Mouse (Mus musculus): ENCODE results near the gene Hmga1. TPM values are rescaled to one million over a fixed set of nuclear protein-coding genes. Genes with fewer than 3 reads are reported as not detected.

Hmga1 gene
- polyA plus RNA-seq, 1 experiment from 2014 or later: 186 TPM

- H3K4me3 ChIP-seq (ENCODE audit: low read length): no peak overlapping the region
- no peaks in the 10 kb centered on the region for H3K4me1 ChIP-seq (ENCODE audit: control insufficient read depth, insufficient read depth, low read length)
- WGBS: 69% methylated on average over 7 of the region's 7 CpGs
- H3K9ac ChIP-seq (ENCODE audit: low read length): no peak overlapping the region
- no peaks in the 10 kb centered on the region for H3K36me3 ChIP-seq (ENCODE audit: control insufficient read depth, insufficient read depth)
- no peak overlapping the region for H3K27ac ChIP-seq (ENCODE audit: low read length)
- ATAC-seq (replicated peaks; ENCODE audit: extremely low read depth, insufficient read depth, low FRiP score): no peak
- H3K27me3 ChIP-seq (ENCODE audit: control insufficient read depth, insufficient read depth, low read length): peaks cover 41% of the 10 kb centered on the region
- H3K4me2 ChIP-seq (ENCODE audit: low read depth, low read length): no peak overlapping the region
- H3K9me3 ChIP-seq (replicated peaks; ENCODE audit: control insufficient read depth, low read length): no peaks in the 10 kb centered on the region; the same call in 1 of the 2 replicates
These were observed 33.2 kb upstream of the Hmga1 start for GRCm38 (mm10) chr17:27523121-27523520.

- no peak for ATAC-seq (replicated peaks; ENCODE audit: extremely low read depth, insufficient read depth, low FRiP score)
- Histone ChIP-seq H3K27ac (ENCODE audit: low read length) (no peak overlapping the region), H3K36me3 (ENCODE audit: control insufficient read depth, insufficient read depth) (no peaks in the 10 kb centered on the region), H3K9me3 (replicated peaks; ENCODE audit: control insufficient read depth, low read length) (no peaks in the 10 kb centered on the region; the same call in 1 of the 2 replicates), H3K4me3 (ENCODE audit: low read length) (no peak overlapping the region), H3K9ac (ENCODE audit: low read length) (no peak overlapping the region), H3K4me2 (ENCODE audit: low read depth, low read length) (no peak overlapping the region), H3K27me3 (ENCODE audit: control insufficient read depth, insufficient read depth, low read length) (peaks cover 4% of the 10 kb centered on the region; the same call in 1 of the 2 replicates), H3K4me1 (ENCODE audit: control insufficient read depth, insufficient read depth, low read length) (no peaks in the 10 kb centered on the region)
- 67% methylated on average over 6 of the region's 6 CpGs for WGBS
These were observed 29.1 kb upstream of the Hmga1 start for GRCm38 (mm10) chr17:27527188-27527587.

- Histone ChIP-seq H3K9me3 (replicated peaks; ENCODE audit: control insufficient read depth, low read length) (no peaks in the 10 kb centered on the region; the same call in 1 of the 2 replicates), H3K4me2 (ENCODE audit: low read depth, low read length) (no peak overlapping the region), H3K4me1 (ENCODE audit: control insufficient read depth, insufficient read depth, low read length) (no peaks in the 10 kb centered on the region), H3K4me3 (ENCODE audit: low read length) (no peak overlapping the region), H3K9ac (ENCODE audit: low read length) (no peak overlapping the region), H3K27ac (ENCODE audit: low read length) (no peak overlapping the region), H3K36me3 (ENCODE audit: control insufficient read depth, insufficient read depth) (no peaks in the 10 kb centered on the region), H3K27me3 (ENCODE audit: control insufficient read depth, insufficient read depth, low read length) (no peaks in the 10 kb centered on the region)
- ATAC-seq (replicated peaks; ENCODE audit: extremely low read depth, insufficient read depth, low FRiP score): no peak
- WGBS: 48% methylated on average over 8 of the region's 8 CpGs
These were observed 28.3 kb upstream of the Hmga1 start for GRCm38 (mm10) chr17:27528030-27528429.

- 74% methylated on average over 5 of the region's 5 CpGs for WGBS
- Histone ChIP-seq H3K4me1 (ENCODE audit: control insufficient read depth, insufficient read depth, low read length) (no peaks in the 10 kb centered on the region), H3K9ac (ENCODE audit: low read length) (no peak overlapping the region), H3K36me3 (ENCODE audit: control insufficient read depth, insufficient read depth) (no peaks in the 10 kb centered on the region), H3K4me2 (ENCODE audit: low read depth, low read length) (no peak overlapping the region), H3K27me3 (ENCODE audit: control insufficient read depth, insufficient read depth, low read length) (no peaks in the 10 kb centered on the region), H3K27ac (ENCODE audit: low read length) (no peak overlapping the region), H3K9me3 (replicated peaks; ENCODE audit: control insufficient read depth, low read length) (peaks cover 2% of the 10 kb centered on the region; the same call in 1 of the 2 replicates), H3K4me3 (ENCODE audit: low read length) (no peak overlapping the region)
- no peak for ATAC-seq (replicated peaks; ENCODE audit: extremely low read depth, insufficient read depth, low FRiP score)
These were observed 27.5 kb upstream of the Hmga1 start for GRCm38 (mm10) chr17:27528767-27529166.

- WGBS: 82% methylated on average over 8 of the region's 8 CpGs
- Histone ChIP-seq H3K27ac (ENCODE audit: low read length) (no peak overlapping the region), H3K36me3 (ENCODE audit: control insufficient read depth, insufficient read depth) (no peaks in the 10 kb centered on the region), H3K4me2 (ENCODE audit: low read depth, low read length) (no peak overlapping the region), H3K4me3 (ENCODE audit: low read length) (no peak overlapping the region), H3K27me3 (ENCODE audit: control insufficient read depth, insufficient read depth, low read length) (no peaks in the 10 kb centered on the region), H3K9me3 (replicated peaks; ENCODE audit: control insufficient read depth, low read length) (0 out of 2 replicates have a peak, but pooled peaks cover 2% of the 10 kb centered on the region), H3K9ac (ENCODE audit: low read length) (no peak overlapping the region), H3K4me1 (ENCODE audit: control insufficient read depth, insufficient read depth, low read length) (no peaks in the 10 kb centered on the region)
- no peak for ATAC-seq (replicated peaks; ENCODE audit: extremely low read depth, insufficient read depth, low FRiP score)
These were observed 24.2 kb upstream of the Hmga1 start for GRCm38 (mm10) chr17:27532095-27532494.

- no peaks in the 10 kb centered on the region for H3K36me3 ChIP-seq (ENCODE audit: control insufficient read depth, insufficient read depth)
- no peak overlapping the region for H3K4me2 ChIP-seq (ENCODE audit: low read depth, low read length)
- no peaks in the 10 kb centered on the region for H3K4me1 ChIP-seq (ENCODE audit: control insufficient read depth, insufficient read depth, low read length)
- no peak overlapping the region for H3K9ac ChIP-seq (ENCODE audit: low read length)
- no peak overlapping the region for H3K4me3 ChIP-seq (ENCODE audit: low read length)
- no peak for ATAC-seq (replicated peaks; ENCODE audit: extremely low read depth, insufficient read depth, low FRiP score)
- no peak overlapping the region for H3K27ac ChIP-seq (ENCODE audit: low read length)
- 88% methylated on average over 3 of the region's 3 CpGs for WGBS
- H3K9me3 ChIP-seq (replicated peaks; ENCODE audit: control insufficient read depth, low read length): 0 out of 2 replicates have a peak, but pooled peaks cover 2% of the 10 kb centered on the region
- H3K27me3 ChIP-seq (ENCODE audit: control insufficient read depth, insufficient read depth, low read length): no peaks in the 10 kb centered on the region
These were observed 22.9 kb upstream of the Hmga1 start for GRCm38 (mm10) chr17:27533354-27533753.

- 0 out of 2 replicates have a peak, but pooled peaks cover 2% of the 10 kb centered on the region for H3K9me3 ChIP-seq (replicated peaks; ENCODE audit: control insufficient read depth, low read length)
- no peak overlapping the region for H3K9ac ChIP-seq (ENCODE audit: low read length)
- ATAC-seq (replicated peaks; ENCODE audit: extremely low read depth, insufficient read depth, low FRiP score): peak; percentile 72
- H3K27me3 ChIP-seq (ENCODE audit: control insufficient read depth, insufficient read depth, low read length): no peaks in the 10 kb centered on the region
- no peak overlapping the region for H3K4me2 ChIP-seq (ENCODE audit: low read depth, low read length)
- no peaks in the 10 kb centered on the region for H3K4me1 ChIP-seq (ENCODE audit: control insufficient read depth, insufficient read depth, low read length)
- no peak overlapping the region for H3K27ac ChIP-seq (ENCODE audit: low read length)
- H3K4me3 ChIP-seq (ENCODE audit: low read length): no peak overlapping the region
- 4% methylated on average over 10 of the region's 10 CpGs for WGBS
- no peaks in the 10 kb centered on the region for H3K36me3 ChIP-seq (ENCODE audit: control insufficient read depth, insufficient read depth)
These were observed 21.6 kb upstream of the Hmga1 start for GRCm38 (mm10) chr17:27534718-27535117.

GRCm38 (mm10) chr17:27541261-27541660 lies 15.0 kb upstream of the Hmga1 start:
- H3K4me1 ChIP-seq (ENCODE audit: control insufficient read depth, insufficient read depth, low read length): no peaks in the 10 kb centered on the region
- H3K4me2 ChIP-seq (ENCODE audit: low read depth, low read length): no peak overlapping the region
- WGBS: 70% methylated on average over 2 of the region's 2 CpGs
- ATAC-seq (replicated peaks; ENCODE audit: extremely low read depth, insufficient read depth, low FRiP score): no peak
- H3K27me3 ChIP-seq (ENCODE audit: control insufficient read depth, insufficient read depth, low read length): no peaks in the 10 kb centered on the region
- no peak overlapping the region for H3K4me3 ChIP-seq (ENCODE audit: low read length)
- no peak overlapping the region for H3K9ac ChIP-seq (ENCODE audit: low read length)
- H3K27ac ChIP-seq (ENCODE audit: low read length): no peak overlapping the region
- no peaks in the 10 kb centered on the region for H3K36me3 ChIP-seq (ENCODE audit: control insufficient read depth, insufficient read depth)
- H3K9me3 ChIP-seq (replicated peaks; ENCODE audit: control insufficient read depth, low read length): no peaks in the 10 kb centered on the region

GRCm38 (mm10) chr17:27541984-27542383 lies 14.3 kb upstream of the Hmga1 start:
- H3K4me1 ChIP-seq (ENCODE audit: control insufficient read depth, insufficient read depth, low read length): no peaks in the 10 kb centered on the region
- H3K27ac ChIP-seq (ENCODE audit: low read length): no peak overlapping the region
- 70% methylated on average over 3 of the region's 3 CpGs for WGBS
- H3K27me3 ChIP-seq (ENCODE audit: control insufficient read depth, insufficient read depth, low read length): no peaks in the 10 kb centered on the region
- no peak overlapping the region for H3K4me3 ChIP-seq (ENCODE audit: low read length)
- no peak overlapping the region for H3K9ac ChIP-seq (ENCODE audit: low read length)
- no peaks in the 10 kb centered on the region for H3K9me3 ChIP-seq (replicated peaks; ENCODE audit: control insufficient read depth, low read length)
- no peak overlapping the region for H3K4me2 ChIP-seq (ENCODE audit: low read depth, low read length)
- H3K36me3 ChIP-seq (ENCODE audit: control insufficient read depth, insufficient read depth): no peaks in the 10 kb centered on the region
- ATAC-seq (replicated peaks; ENCODE audit: extremely low read depth, insufficient read depth, low FRiP score): no peak

All from heart, embryonic 16.5 days (tissue).